Mouse (Mus musculus) megakaryocyte progenitor cell, adult 5-6 weeks (primary cell): ENCODE measurements at regions not wholly inside any gene's neighbourhood (a gene's known extent, or its start where the extent isn't known, plus 50 kb on each side); places are given as distances from the start of the nearest gene placed in this dataset.

Source experiments
- ATAC-seq: replicated peaks from 2 replicates; pipeline ENCODE4 v1.8.0; 2016; ENCODE audit warnings: mild to moderate bottlenecking, moderate TSS enrichment, inconsistent platforms; ENCODE audit not compliant: poor library complexity

DNA sequence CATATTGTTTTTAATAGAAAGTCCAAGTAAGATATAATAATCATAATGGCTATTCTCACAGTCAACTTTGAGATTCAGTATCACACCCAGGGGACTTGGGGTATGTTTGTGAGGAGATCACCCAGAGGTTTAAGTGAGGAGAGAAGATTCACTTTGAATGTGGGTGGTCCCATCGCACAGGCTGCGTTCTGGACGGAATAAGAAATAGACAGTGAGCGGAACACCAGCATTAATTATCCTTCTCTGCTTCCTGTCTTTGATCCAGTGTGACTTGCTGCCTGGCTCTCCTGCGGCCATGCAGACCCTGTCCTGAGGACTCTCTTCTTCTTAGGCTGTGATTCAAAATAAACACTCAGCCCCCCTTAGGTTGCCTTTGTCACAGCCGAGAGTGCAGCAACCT is 60.6 kb upstream of the Kras start:
- no peak for ATAC-seq

DNA sequence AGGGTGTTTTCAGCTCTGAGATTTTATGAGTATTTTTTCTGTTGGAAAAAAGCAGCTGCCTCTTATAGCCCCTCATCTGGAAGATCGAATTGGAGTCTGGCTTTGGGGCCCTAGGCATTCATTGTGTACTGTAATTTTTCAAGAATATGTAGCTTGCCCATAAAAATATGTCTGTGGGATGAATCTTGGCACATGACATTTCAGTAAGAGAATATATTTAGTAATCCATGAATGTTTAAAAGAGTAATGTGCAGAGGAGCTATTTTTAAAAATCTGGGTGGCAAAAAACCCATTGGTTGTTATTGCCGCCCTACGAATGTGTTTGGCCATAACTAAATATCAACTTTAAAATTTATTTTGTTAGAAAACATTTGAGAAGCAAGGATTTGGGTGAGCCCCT is 59.0 kb upstream of the Kras start:
- ATAC-seq: no peak

DNA sequence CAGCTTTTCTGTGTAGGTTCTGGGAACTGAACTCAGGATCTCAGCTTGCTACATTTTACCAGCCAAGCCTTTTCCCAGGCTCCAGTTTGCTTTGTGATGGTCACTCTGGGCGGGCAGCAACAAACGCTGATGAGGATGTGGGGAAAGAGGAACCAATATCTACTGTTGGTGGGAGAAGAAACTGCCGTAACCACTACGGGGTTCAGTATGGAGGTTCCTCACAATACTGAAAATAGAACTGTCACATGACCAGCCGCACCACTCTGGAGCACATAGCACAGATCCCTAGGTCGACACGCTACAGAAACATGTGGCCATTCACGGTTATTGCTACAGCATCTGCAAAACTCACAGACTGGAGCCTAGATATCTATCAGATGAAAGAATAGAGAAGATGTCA is 57.2 kb upstream of the Kras start:
- ATAC-seq: peak; percentile 65

DNA sequence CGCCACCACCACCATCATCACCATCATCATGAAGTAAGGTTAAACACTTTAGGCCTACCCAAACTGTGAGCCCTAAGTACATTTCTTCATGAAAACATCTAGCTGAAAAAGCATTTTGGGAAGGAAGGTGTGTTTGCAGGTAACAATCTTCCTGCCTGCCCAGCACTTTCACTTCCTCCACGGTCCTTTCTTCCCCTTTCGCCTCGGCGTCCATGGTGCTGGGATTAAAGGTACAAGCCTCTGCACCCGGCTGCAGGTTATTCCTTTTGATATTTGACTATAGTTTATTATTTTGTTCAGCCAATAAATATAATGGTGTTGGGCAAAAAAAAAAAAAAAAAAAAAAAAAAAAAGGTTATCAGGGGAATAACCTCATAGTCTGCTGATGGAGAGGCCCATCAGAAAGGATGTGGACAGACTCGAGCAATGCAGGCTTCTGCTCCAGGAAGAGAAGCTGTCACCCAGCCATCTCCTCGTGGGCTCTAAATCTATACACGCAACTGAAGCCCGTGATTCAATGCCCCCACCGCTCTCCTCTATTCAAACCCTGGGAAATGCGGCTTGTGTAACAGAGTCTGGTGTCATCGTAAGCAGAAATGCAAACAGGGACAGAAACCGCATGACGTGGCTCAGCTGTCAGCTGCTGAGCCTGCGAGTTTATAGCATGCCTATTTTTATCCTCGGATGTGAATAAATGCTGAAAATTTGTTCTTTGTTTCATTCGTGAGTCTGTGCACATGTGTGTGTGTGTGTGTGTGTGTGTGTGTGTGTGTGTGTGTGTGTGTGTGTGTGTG is 56.5 kb upstream of the Kras start:
- peak; percentile 59 for ATAC-seq

DNA sequence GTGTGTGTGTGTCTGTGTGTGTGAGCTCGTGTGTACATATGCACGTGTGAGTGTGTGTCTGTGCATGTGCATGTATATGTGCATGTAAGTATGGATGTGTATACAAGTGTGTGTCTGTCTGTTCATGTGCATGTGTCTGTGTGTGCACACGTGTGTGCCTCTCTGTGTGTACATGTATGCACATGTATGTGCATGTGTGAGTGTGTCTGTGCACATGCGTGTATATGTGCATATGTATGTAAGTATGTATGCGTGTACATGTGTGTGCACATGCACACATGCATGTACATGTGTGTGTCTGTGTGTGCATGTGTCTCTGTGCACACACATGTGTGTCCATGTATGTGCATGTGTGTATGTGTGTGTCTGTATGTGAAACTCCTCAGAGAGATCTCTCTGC is 55.6 kb upstream of the Kras start:
- no peak for ATAC-seq

DNA sequence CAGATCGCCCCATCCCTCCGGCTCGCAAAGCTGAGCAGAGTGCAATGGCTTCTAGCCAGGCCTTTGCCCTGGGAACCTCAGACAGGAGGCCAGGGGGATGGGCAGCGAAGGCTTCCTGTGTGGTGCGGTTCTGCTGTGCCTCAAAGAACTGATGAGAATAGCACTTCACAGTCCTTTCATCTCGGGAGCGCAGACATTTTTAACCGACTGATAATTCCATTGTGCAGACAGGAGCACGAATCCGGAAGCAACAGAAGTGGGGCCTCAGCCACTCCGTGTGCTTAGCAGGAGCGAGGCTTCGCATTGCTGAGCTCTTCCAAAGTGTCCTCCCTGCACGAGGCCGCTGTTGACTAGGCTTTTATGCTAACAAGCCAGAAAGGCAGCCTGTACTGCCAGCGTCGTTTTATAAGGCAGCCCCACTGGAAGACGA is 53.6 kb upstream of the Kras start:
- ATAC-seq: peak; percentile 35

DNA sequence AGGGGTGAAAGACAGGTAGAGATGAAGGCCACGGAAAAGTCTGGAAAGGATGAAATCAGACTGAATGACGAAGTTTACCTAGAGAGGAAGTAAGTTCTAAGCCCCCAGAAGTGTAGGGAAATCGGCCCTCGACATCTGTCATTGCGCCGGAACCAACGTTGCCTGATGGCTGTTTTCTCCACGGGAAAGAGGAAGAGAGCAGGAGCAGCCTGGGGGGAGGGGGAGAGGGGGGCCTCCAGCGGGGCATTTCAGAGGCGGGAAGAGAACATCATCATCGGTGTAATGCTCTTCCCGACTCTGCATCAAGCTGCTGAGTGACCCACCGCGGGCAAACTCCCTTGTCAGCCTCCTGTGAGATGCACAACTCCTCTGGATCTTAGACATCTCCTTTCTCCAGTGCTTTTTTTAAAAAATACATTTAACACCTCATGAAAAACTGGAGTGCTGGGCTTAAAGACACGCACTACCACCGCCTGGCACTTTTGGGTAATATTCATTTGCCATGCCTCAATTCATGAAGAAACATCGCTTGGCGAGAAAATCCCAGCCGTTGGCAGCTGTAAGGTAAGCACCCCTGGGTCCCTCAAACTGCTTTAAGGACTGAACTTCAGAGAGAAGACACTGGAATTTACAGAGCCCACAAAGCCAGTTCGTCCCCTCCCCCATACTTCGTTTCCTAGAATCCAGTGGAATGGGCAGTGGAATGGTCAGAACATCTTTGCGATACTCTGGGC is 53.0 kb upstream of the Kras start:
- ATAC-seq: peak; percentile 57

DNA sequence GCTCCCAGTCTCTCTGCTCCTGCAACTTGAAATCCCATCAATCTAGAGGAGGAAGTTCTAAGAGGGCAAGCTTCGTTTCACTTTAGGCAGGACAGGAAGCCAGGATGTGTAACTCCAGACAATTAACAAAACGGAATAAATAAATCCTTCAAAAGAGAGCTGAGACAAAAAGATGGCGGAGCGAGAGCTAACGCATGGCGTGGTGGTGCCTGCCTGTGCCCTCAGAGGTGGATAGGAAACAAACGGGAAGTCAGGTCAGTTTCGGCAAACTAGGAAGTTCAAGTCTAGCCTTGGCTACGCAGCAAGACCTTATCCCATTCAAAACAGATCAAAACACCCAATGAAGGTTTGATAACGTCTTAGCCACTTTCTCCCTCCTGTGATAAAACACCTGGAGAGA is 52.1 kb upstream of the Kras start:
- no peak for ATAC-seq

DNA sequence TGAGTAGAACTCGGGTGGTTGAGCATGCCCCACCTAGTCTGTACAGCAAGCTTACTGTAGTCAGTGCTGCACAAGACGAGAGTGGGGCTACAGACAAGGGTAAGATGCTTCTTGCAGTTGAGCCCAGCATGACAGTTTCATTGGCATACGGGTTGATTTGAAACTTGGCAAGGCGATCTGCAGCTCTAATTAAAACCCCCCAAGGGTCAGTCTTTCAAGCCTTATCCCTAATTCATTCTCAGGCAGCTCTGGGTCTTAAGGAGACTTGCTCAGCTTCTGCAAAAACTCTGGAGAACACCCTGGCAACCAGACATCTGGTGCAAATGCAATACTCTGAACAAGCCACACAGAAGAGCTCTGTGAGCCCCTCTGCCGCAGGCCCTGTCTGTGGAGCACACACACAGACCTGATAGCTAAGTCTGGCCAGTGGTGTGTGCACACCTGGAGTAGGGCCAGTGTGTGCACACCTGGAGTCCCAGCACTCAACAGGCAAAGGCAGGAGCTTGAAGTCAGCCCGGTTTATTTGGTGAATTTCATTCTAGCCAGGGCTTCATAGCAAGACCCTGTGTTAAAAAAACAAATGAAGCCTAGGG is 50.3 kb upstream of the Kras start:
- ATAC-seq: no peak
